Mouse (Mus musculus) forebrain, postnatal 0 days (tissue): ENCODE measurements around the gene Rab8a. TPM values are rescaled to one million over a fixed set of nuclear protein-coding genes. Genes with fewer than 3 reads are reported as not detected.

ENCODE experiments used
- ATAC-seq: fragments of 200-750 bp; cut with Nextera tagmentation; 2 replicates; pipeline ENCODE4 v1.8.0; 2017; ENCODE audit warnings: mild to moderate bottlenecking, moderate library complexity
- DNase-seq: peaks from one replicate; pipeline ENCODE4 v3.0.0-alpha.2; 2015
- H3K27ac ChIP-seq: fragments of 300-500 bp; sonication (generic); 2 replicates; pipeline ENCODE4 v1.5.1; 2014; ENCODE audit warnings: low read depth, mild to moderate bottlenecking, antibody characterized with exemption, low read length, moderate library complexity, mixed read lengths
- H3K27me3 ChIP-seq: fragments of 300-500 bp; sonication (generic); 2 replicates; pipeline ENCODE4 v1.6.1; 2014; ENCODE audit warnings: mild to moderate bottlenecking, low read length, mixed read lengths; ENCODE audit not compliant: insufficient read depth
- H3K36me3 ChIP-seq: fragments of 300-500 bp; sonication (generic); 2 replicates; pipeline ENCODE4 v1.6.1; 2014; ENCODE audit warnings: mild to moderate bottlenecking, moderate library complexity; ENCODE audit not compliant: insufficient read depth
- H3K4me1 ChIP-seq: fragments of 300-500 bp; sonication (generic); 2 replicates; pipeline ENCODE4 v1.6.1; 2014; ENCODE audit warnings: antibody characterized with exemption; ENCODE audit not compliant: insufficient read depth
- H3K4me2 ChIP-seq: fragments of 300-500 bp; sonication (generic); 2 replicates; pipeline ENCODE4 v1.6.1; 2014; ENCODE audit warnings: low read depth, mild to moderate bottlenecking, moderate library complexity
- H3K4me3 ChIP-seq: fragments of 300-500 bp; sonication (generic); 2 replicates; pipeline ENCODE4 v1.5.1; 2014; ENCODE audit warnings: low read depth, low read length, mixed read lengths
- H3K9ac ChIP-seq: fragments of 300-500 bp; sonication (generic); 2 replicates; pipeline ENCODE4 v1.6.1; 2014; ENCODE audit warnings: mild to moderate bottlenecking
- H3K9me3 ChIP-seq: fragments of 300-500 bp; sonication (generic); 2 replicates; pipeline ENCODE4 v1.6.1; 2016; ENCODE audit warnings: low read length
- CTCF ChIP-seq: sonication (generic); IDR thresholded peaks from 2 replicates; pipeline ENCODE4 v1.5.1; 2016; ENCODE audit warnings: antibody characterized with exemption, control low read depth, low read depth
- WGBS: fragments of 180-500 bp; shearing (Covaris S2); extraction: QIAGEN DNeasy Blood & Tissue Kit; methylation state at CpG from one replicate; pipeline ENCODE4 v1.1.7; 2014; 5-methylcytosine and 5-hydroxymethylcytosine counted together
- polyA plus RNA-seq: library from polyadenylated mRNA; unstranded; fragments of >200 nt; fragmentation: Nextera tagmentation; extraction: Ambion mirVana; gene quantifications from 2 replicates; pipeline ENCODE4 v1.2.1, GENCODE M21; 2015
- total RNA-seq: library from RNA; depleted of rRNA; stranded (reverse); fragments of >200 nt; gene quantifications from 2 replicates; pipeline ENCODE4 v1.2.3, GENCODE M21; 2014

Rab8a gene
- total and polyA plus RNA-seq, 2 experiments from 2014 or later: 35.7 to 74.2 TPM

- ATAC-seq: no peak
Measured at GRCm38 (mm10) chr8:72210710-72211109, 49.7 kb downstream of the Rab8a start.

GRCm38 (mm10) chr8:72211846-72212245 lies 50.8 kb downstream of the Rab8a start:
- ATAC-seq: no peak
- DNase-seq: no peak
- H3K36me3 ChIP-seq: no peaks in the 10 kb centered on the region
- 87% methylated on average over 1 of the region's 1 CpGs for WGBS
- H3K9ac ChIP-seq: no peak overlapping the region
- no peaks in the 10 kb centered on the region for H3K4me1 ChIP-seq
- H3K27ac ChIP-seq: no peak overlapping the region
- no peak overlapping the region for H3K4me3 ChIP-seq
- H3K27me3 ChIP-seq: peaks cover 4% of the 10 kb centered on the region
- no peak for TF ChIP-seq CTCF
- H3K4me2 ChIP-seq: no peak overlapping the region
- H3K9me3 ChIP-seq: no peaks in the 10 kb centered on the region

More at GRCm38 (mm10) chr8:72210710-72211109, 49.7 kb downstream of the Rab8a start:
- 65% methylated on average over 2 of the region's 2 CpGs for WGBS
- Histone ChIP-seq H3K27me3 (peaks cover 4% of the 10 kb centered on the region), H3K9me3 (no peaks in the 10 kb centered on the region), H3K36me3 (no peaks in the 10 kb centered on the region), H3K27ac (no peak overlapping the region), H3K4me3 (no peak overlapping the region), H3K4me1 (no peaks in the 10 kb centered on the region), H3K9ac (no peak overlapping the region), H3K4me2 (no peak overlapping the region)
- no peak for TF ChIP-seq CTCF
- DNase-seq: no peak

- Histone ChIP-seq H3K4me1 (no peaks in the 10 kb centered on the region), H3K27me3 (peaks cover 4% of the 10 kb centered on the region), H3K9ac (no peak within 1 kb of the TSS), H3K9me3 (no peaks in the 10 kb centered on the region), H3K36me3 (no peaks in the 10 kb centered on the region), H3K4me3 (no peak within 1 kb of the TSS), H3K4me2 (no peak within 1 kb of the TSS), H3K27ac (no peak within 1 kb of the TSS)
- no peak for TF ChIP-seq CTCF
- WGBS: 61% methylated on average over 4 of the region's 4 CpGs
- ATAC-seq (no peak), DNase-seq (no peak)
Measured at GRCm38 (mm10) chr8:72212751-72213150, 51.8 kb downstream of the Rab8a start, which contains the start of gene Cib3. Cib3 (minus strand) TSS chr8:72212837.

GRCm38 (mm10) chr8:72213536-72213935 lies 52.5 kb downstream of the Rab8a start, which contains the start of gene Gm11034:
Gm11034 (minus strand) TSS chr8:72213636.
- Histone ChIP-seq H3K4me2 (no peak within 1 kb of the TSS), H3K4me3 (no peak within 1 kb of the TSS), H3K36me3 (no peaks in the 10 kb centered on the region), H3K9me3 (no peaks in the 10 kb centered on the region), H3K9ac (no peak within 1 kb of the TSS), H3K27me3 (peaks cover 4% of the 10 kb centered on the region), H3K27ac (no peak within 1 kb of the TSS), H3K4me1 (no peaks in the 10 kb centered on the region)
- TF ChIP-seq CTCF: no peak
- DNase-seq (no peak), ATAC-seq (no peak)
- WGBS: 77% methylated on average over 4 of the region's 4 CpGs

GRCm38 (mm10) chr8:72215060-72215459 lies 54.1 kb downstream of the Rab8a start:
- WGBS: 38% methylated on average over 2 of the region's 2 CpGs
- TF ChIP-seq CTCF: peak; percentile 31; the same call in 1 of the 2 replicates
- no peaks in the 10 kb centered on the region for H3K36me3 ChIP-seq

GRCm38 (mm10) chr8:72215871-72216270 lies 54.9 kb downstream of the Rab8a start:
- H3K27me3 ChIP-seq: peaks cover 4% of the 10 kb centered on the region
- no peak overlapping the region for H3K4me2 ChIP-seq
- H3K27ac ChIP-seq: no peak overlapping the region
- 0 out of 2 replicates have a peak, but pooled peaks cover 6% of the 10 kb centered on the region for H3K4me1 ChIP-seq
- no peak for TF ChIP-seq CTCF
- 48% methylated on average over 1 of the region's 1 CpGs for WGBS
- no peak overlapping the region for H3K4me3 ChIP-seq
- H3K9ac ChIP-seq: no peak overlapping the region
- no peaks in the 10 kb centered on the region for H3K36me3 ChIP-seq
- DNase-seq (no peak), ATAC-seq (no peak)
- no peaks in the 10 kb centered on the region for H3K9me3 ChIP-seq

More at GRCm38 (mm10) chr8:72215060-72215459, 54.1 kb downstream of the Rab8a start:
- Histone ChIP-seq H3K4me1 (no peaks in the 10 kb centered on the region), H3K9me3 (no peaks in the 10 kb centered on the region), H3K4me2 (no peak overlapping the region), H3K4me3 (no peak overlapping the region), H3K27me3 (peaks cover 4% of the 10 kb centered on the region), H3K27ac (no peak overlapping the region), H3K9ac (no peak overlapping the region)
- no peak for DNase-seq
- ATAC-seq: no peak

- no peak for TF ChIP-seq CTCF
- peak overlapping the region; percentile 78 for H3K4me2 ChIP-seq
- peaks cover 13% of the 10 kb centered on the region for H3K36me3 ChIP-seq
- DNase-seq (no peak), ATAC-seq (peak; percentile 25)
- 0 out of 2 replicates have a peak, but pooled peaks cover 8% of the 10 kb centered on the region for H3K4me1 ChIP-seq
- H3K4me3 ChIP-seq: peak overlapping the region; percentile 77
- WGBS: 79% methylated on average over 9 of the region's 10 CpGs
- no peak overlapping the region for H3K9ac ChIP-seq
- no peaks in the 10 kb centered on the region for H3K9me3 ChIP-seq
- no peak overlapping the region for H3K27ac ChIP-seq
- H3K27me3 ChIP-seq: peaks cover 4% of the 10 kb centered on the region; the same call in 1 of the 2 replicates
Measured at GRCm38 (mm10) chr8:72218781-72219540, 58.0 kb downstream of the Rab8a start.
